Mouse (Mus musculus) layer of hippocampus, adult 18-20 months (tissue): ENCODE results near the gene Urm1. TPM values are rescaled to one million over a fixed set of nuclear protein-coding genes. Genes with fewer than 3 reads are reported as not detected.

ENCODE experiments used
- microRNA-seq, 2 experiments: library from miRNA; unstranded; fragments of <30 nt; microRNA quantifications; one replicate each; pipeline ENCODE4 v1.2.0; 2021
- total RNA-seq, 2 experiments: library from RNA; stranded (reverse); gene quantifications; 2 replicates each; pipeline ENCODE4 v1.2.3; 2021

Gene Urm1
- total RNA-seq, 2 experiments from 2014 or later = 44.5 to 50.7 TPM

Small RNA genes lying within 50 kb of the gene (microRNA-seq; reads per million reads assigned to microRNA genes)
- gene Mir219a-2 = 0 reads per million in 2 experiments
- 0 reads per million in 2 experiments for gene Mir219b

Other genes starting within 250 kb of the Urm1 start
- gene Rapgef1, start 200.4 kb upstream of the Urm1 start, total RNA-seq = 10 to 100 TPM; 83.8 to 88.5 TPM
- under 1 TPM; 0.30 to 0.61 TPM for gene Gm13420, start 68.4 kb upstream of the Urm1 start, total RNA-seq
- gene Gm13547, start 60.8 kb upstream of the Urm1 start, total RNA-seq = not detected
- 10 to 100 TPM; 22.4 to 25.2 TPM for gene Coq4, start 32.6 kb upstream of the Urm1 start, total RNA-seq
- gene Trub2, start 31.6 kb upstream of the Urm1 start, total RNA-seq = 10 to 100 TPM; 40.8 to 41.4 TPM
- 10 to 100 TPM; 66.1 to 66.4 TPM for gene Slc27a4, start 17.4 kb upstream of the Urm1 start, total RNA-seq
- 1 to 10 TPM; 7.5 to 9.0 TPM for gene Cercam, start 49.1 kb downstream of the Urm1 start, total RNA-seq
- gene Odf2, start 69.1 kb downstream of the Urm1 start, total RNA-seq = 10 to 100 TPM; 87.0 to 88.7 TPM
- gene Gle1, start 115.4 kb downstream of the Urm1 start, total RNA-seq = 10 to 100 TPM; 43.2 to 44.4 TPM
- gene Sptan1, start 145.5 kb downstream of the Urm1 start, total RNA-seq = 100 to 1,000 TPM; 815 TPM
- 10 to 100 TPM; 38.3 to 39.4 TPM for gene Wdr34, start 228.8 kb downstream of the Urm1 start, total RNA-seq
- 100 to 1,000 TPM; 192 to 199 TPM for gene Set, start 237.3 kb downstream of the Urm1 start, total RNA-seq